ENCODE assay signal across 10 mouse cellular contexts in the genomic region with DNA sequence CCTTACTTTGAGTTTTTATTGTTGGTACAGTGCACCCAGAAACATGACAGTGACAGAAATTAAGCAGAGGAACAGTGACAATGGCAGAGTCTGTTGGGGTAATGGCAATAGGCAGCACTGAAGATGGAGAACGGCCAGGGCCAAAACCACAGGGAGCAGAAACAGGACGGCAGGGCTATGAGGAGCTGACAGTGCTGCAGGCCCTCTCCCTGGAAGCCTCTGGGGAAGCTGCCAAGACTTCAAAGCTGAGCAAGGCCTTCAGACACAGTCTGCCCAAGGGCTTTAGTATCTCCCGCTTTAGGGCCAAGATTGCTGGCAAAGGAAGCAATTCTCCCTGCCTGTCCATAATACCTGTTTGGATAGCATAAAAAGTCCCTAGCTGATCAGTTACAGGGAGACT. TPM values are rescaled to one million over a fixed set of nuclear protein-coding genes. Genes with fewer than 3 reads are reported as not detected.
A peak's percentile ranks its signal among the peaks of the same experiment; 100 is the strongest.
DNase-seq lines count a peak whose midpoint lies in the region; ATAC-seq and TF ChIP-seq lines count a peak whose summit lies in the region.
"Had no signal": no experiment of that assay in that cellular context is flagged by ENCODE, and none has a peak within 500 bp of the region (broad histone marks: within the 10 kb centered on the region; RNA-seq: fewer than 3 reads in every experiment).

No protein-coding gene starts in this region.

- H3K4me2 ChIP-seq in hindbrain, embryonic 15.5 days: no peak overlapping the region
- H3K4me2 ChIP-seq in hindbrain, embryonic 13.5 days: no peak overlapping the region
- no peak overlapping the region for H3K4me2 ChIP-seq in midbrain, postnatal 0 days (ENCODE audit: low read depth, low read length, poor library complexity, severe bottlenecking)
- H3K4me2 ChIP-seq in midbrain, embryonic 16.5 days (ENCODE audit: low read length): no peak overlapping the region
- no peak overlapping the region for H3K4me2 ChIP-seq in neural tube, embryonic 15.5 days

- no peaks in the 10 kb centered on the region for H3K27me3 ChIP-seq in hindbrain, embryonic 15.5 days
- H3K27me3 ChIP-seq in hindbrain, embryonic 13.5 days: no peaks in the 10 kb centered on the region
- no peaks in the 10 kb centered on the region for H3K27me3 ChIP-seq in midbrain, postnatal 0 days (ENCODE audit: insufficient read depth, low read length)
- H3K27me3 ChIP-seq in midbrain, embryonic 16.5 days (ENCODE audit: control insufficient read depth, insufficient read depth, low read depth, low read length): no peaks in the 10 kb centered on the region
- no peaks in the 10 kb centered on the region for H3K27me3 ChIP-seq in neural tube, embryonic 15.5 days (replicated peaks)

- H3K9ac ChIP-seq in hindbrain, embryonic 15.5 days: no peak overlapping the region
- H3K9ac ChIP-seq in hindbrain, embryonic 13.5 days: no peak overlapping the region
- H3K9ac ChIP-seq in midbrain, postnatal 0 days (replicated peaks; ENCODE audit: low read length, poor library complexity, severe bottlenecking): no peak overlapping the region
- no peak overlapping the region for H3K9ac ChIP-seq in midbrain, embryonic 16.5 days (ENCODE audit: low read depth, low read length)
- no peak overlapping the region for H3K9ac ChIP-seq in neural tube, embryonic 15.5 days (replicated peaks)
- H3K9ac ChIP-seq: liver, postnatal 0 days had no signal

- no peaks in the 10 kb centered on the region for H3K9me3 ChIP-seq in hindbrain, embryonic 15.5 days
- H3K9me3 ChIP-seq in hindbrain, embryonic 13.5 days: no peaks in the 10 kb centered on the region
- no peaks in the 10 kb centered on the region for H3K9me3 ChIP-seq in midbrain, postnatal 0 days (ENCODE audit: low read length)
- no peaks in the 10 kb centered on the region for H3K9me3 ChIP-seq in midbrain, embryonic 16.5 days (replicated peaks; ENCODE audit: control insufficient read depth, low read length, poor library complexity, severe bottlenecking)
- no peaks in the 10 kb centered on the region for H3K9me3 ChIP-seq in neural tube, embryonic 15.5 days (replicated peaks)

- no peak overlapping the region for H3K27ac ChIP-seq in hindbrain, embryonic 15.5 days (replicated peaks)
- no peak overlapping the region; the same call in 1 of the 2 replicates for H3K27ac ChIP-seq in hindbrain, embryonic 13.5 days
- H3K27ac ChIP-seq in midbrain, postnatal 0 days (ENCODE audit: low read depth, low read length): peak overlapping the region; percentile 43; the same call in 1 of the 2 replicates
- H3K27ac ChIP-seq in midbrain, embryonic 16.5 days (ENCODE audit: low read length): no peak overlapping the region
- no peak overlapping the region for H3K27ac ChIP-seq in neural tube, embryonic 15.5 days (replicated peaks)

- TF ChIP-seq CTCF in midbrain, postnatal 0 days (IDR thresholded peaks at IDR 0.05): no peak

- H3K36me3 ChIP-seq in hindbrain, embryonic 15.5 days: no peaks in the 10 kb centered on the region
- H3K36me3 ChIP-seq in hindbrain, embryonic 13.5 days: no peaks in the 10 kb centered on the region
- no peaks in the 10 kb centered on the region for H3K36me3 ChIP-seq in midbrain, postnatal 0 days (ENCODE audit: insufficient read depth, low read length)
- no peaks in the 10 kb centered on the region for H3K36me3 ChIP-seq in midbrain, embryonic 16.5 days (ENCODE audit: control insufficient read depth, insufficient read depth, low read length)
- no peaks in the 10 kb centered on the region for H3K36me3 ChIP-seq in neural tube, embryonic 15.5 days

- peak; percentile 38; the same call in 1 of the 2 replicates for ATAC-seq in hindbrain, embryonic 15.5 days (ENCODE audit: low FRiP score, low read depth)
- ATAC-seq in hindbrain, embryonic 13.5 days (ENCODE audit: low FRiP score): no peak
- peak; percentile 54; the same call in 1 of the 2 replicates for ATAC-seq in midbrain, postnatal 0 days (ENCODE audit: low FRiP score)
- ATAC-seq in midbrain, embryonic 16.5 days: no peak
- no peak for ATAC-seq in neural tube, embryonic 15.5 days (ENCODE audit: low FRiP score)
- ATAC-seq: inflammation-experienced regulatory T-cells, adult 6 months; liver, postnatal 0 days had no signal

- WGBS in hindbrain, embryonic 15.5 days: 43% methylated on average over 3 of the region's 3 CpGs
- WGBS in hindbrain, embryonic 13.5 days: 49% methylated on average over 3 of the region's 3 CpGs
- 47% methylated on average over 3 of the region's 3 CpGs for WGBS in midbrain, postnatal 0 days
- WGBS in midbrain, embryonic 16.5 days: 54% methylated on average over 3 of the region's 3 CpGs
- 43% methylated on average over 3 of the region's 3 CpGs for WGBS in neural tube, embryonic 15.5 days

- DNase-seq in midbrain, postnatal 0 days (ENCODE audit: low spot score): peak; percentile 81
- peak; percentile 84 for DNase-seq in adrenal gland, postnatal 14 days
- DNase-seq in cerebellum, postnatal 36 days: peak; percentile 88 to 89
- DNase-seq in retina, postnatal 1 day: no peak
- DNase-seq: liver, postnatal 0 days had no signal

- H3K4me1 ChIP-seq in hindbrain, embryonic 15.5 days (replicated peaks): no peaks in the 10 kb centered on the region
- H3K4me1 ChIP-seq in hindbrain, embryonic 13.5 days (replicated peaks): no peaks in the 10 kb centered on the region
- no peaks in the 10 kb centered on the region for H3K4me1 ChIP-seq in midbrain, postnatal 0 days (ENCODE audit: insufficient read depth, low read length)
- no peaks in the 10 kb centered on the region for H3K4me1 ChIP-seq in midbrain, embryonic 16.5 days (ENCODE audit: control insufficient read depth, insufficient read depth, low read length)
- peaks cover 4% of the 10 kb centered on the region; the same call in 1 of the 2 replicates for H3K4me1 ChIP-seq in neural tube, embryonic 15.5 days

- no peak overlapping the region for H3K4me3 ChIP-seq in hindbrain, embryonic 15.5 days
- H3K4me3 ChIP-seq in hindbrain, embryonic 13.5 days: no peak overlapping the region
- H3K4me3 ChIP-seq in midbrain, postnatal 0 days (ENCODE audit: low read depth, low read length): no peak overlapping the region
- H3K4me3 ChIP-seq in midbrain, embryonic 16.5 days (ENCODE audit: low read depth, low read length): no peak overlapping the region
- no peak overlapping the region for H3K4me3 ChIP-seq in neural tube, embryonic 15.5 days (replicated peaks)

RNA-seq across cellular contexts. Expression of a gene that starts 33.9 kb away (rescaled TPM):
- polyA plus RNA-seq in hindbrain, embryonic 15.5 days (2015; fragmentation: Nextera tagmentation; extraction: Ambion mirVana): 12.0 and 12.4 TPM in 2 replicates
- polyA plus RNA-seq in hindbrain, embryonic 13.5 days (2015; fragmentation: Nextera tagmentation; extraction: Ambion mirVana): 12.2 and 12.4 TPM in 2 replicates
- total RNA-seq in midbrain, postnatal 0 days (2014; rRNA removed): 45.6 and 58.3 TPM in 2 replicates
- polyA plus RNA-seq in midbrain, postnatal 0 days (2015; fragmentation: Nextera tagmentation; extraction: Ambion mirVana): 8.5 and 9.5 TPM in 2 replicates
- 9.6 and 10.0 TPM in 2 replicates for polyA plus RNA-seq in midbrain, embryonic 16.5 days (2015; fragmentation: Nextera tagmentation; extraction: Ambion mirVana)
- total RNA-seq in adrenal gland, postnatal 14 days (2021): 164 and 165 TPM in 2 replicates
- 11.5 and 13.4 TPM in 2 replicates for polyA plus RNA-seq in neural tube, embryonic 15.5 days (2015; fragmentation: Nextera tagmentation; extraction: Ambion mirVana)

Comparison
In these comparisons a context has a peak if more than half of its experiments do, and no peak if none do; other contexts are left out.
1. ATAC-seq: peak in hindbrain, embryonic 15.5 days (single experiment) and midbrain, postnatal 0 days (single experiment); none in hindbrain, embryonic 13.5 days (single experiment), midbrain, embryonic 16.5 days (single experiment) and neural tube, embryonic 15.5 days (single experiment).